Mouse (Mus musculus): ENCODE results near the gene Grcc10.

Gene Grcc10

DNA sequence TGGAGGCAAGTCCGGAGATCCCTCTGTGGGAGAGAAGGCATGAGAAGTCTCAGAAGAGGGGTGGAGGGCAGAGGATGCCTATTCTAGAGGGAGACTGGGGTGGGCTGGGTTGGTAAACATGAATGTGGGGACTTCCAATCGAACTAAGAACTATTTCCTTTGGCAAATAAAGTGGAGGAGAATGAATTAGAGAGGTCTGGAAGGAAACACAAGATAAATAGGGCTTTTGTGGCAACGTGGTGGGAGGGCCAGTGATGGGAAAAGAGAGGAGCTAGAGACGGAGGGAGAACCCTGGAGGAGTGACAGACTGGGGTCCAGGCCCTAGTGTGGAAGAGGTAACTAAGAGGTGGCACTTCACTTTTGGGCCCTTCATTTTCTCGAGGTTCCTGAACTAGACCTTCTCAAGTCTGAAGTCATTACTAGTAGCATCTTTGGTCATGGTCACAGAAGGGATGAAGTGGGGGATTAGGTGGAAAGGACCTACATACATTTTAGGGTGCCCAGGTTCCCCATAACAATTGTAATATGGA, 16.2 kb upstream of the Grcc10 start:
- DNase-seq (ENCODE audit: low spot score in 2 of 2) = no peak

- peak in 1 of 2 experiments; percentile 77 for DNase-seq (ENCODE audit: low spot score in 2 of 2)
Measured at GRCm38 (mm10) chr6:124756652-124757350, 15.6 kb upstream of the Grcc10 start.

DNA sequence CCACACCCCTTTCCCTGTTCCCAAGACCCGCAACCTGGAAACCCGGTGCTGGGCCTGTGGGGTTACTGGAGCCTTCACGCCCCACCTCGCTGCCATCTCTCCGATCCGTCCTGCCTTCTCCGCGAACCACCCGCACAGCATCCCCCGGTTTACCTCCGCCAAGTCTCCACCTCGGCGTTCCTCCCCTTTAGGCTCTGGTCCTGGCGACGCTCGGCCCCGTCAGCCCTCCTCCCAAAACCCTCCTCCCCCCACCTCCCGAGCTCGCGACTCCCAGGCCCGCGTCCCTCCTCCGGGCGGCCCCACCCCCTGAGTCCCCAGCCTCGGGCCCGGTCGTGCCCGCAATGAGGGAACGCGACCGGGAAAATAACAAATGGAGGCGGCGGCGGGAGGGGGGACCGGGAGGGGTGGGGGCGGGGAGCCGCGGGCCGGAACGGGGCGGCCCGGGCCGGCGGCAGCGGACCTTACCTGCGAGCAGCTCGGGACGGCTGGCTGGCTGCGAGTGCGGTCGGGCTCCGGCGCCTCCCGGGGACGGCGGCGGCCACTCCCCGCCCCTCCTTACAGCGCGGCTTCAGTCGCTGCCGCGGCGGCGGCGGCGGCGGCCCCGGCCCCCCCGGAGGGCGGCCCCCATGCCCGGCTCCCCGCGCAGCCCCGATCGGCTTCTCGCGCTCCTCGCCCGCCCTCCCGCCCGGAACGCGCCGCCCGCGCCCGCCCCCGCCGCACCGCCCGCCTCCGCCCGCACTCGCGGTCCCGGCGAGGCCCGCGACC, 14.8 kb upstream of the Grcc10 start, which contains the start of the genes Gm45234 and Atn1:
TSS of gene Gm45234 (minus strand) at position 191 of the 765 bp plus-strand sequence.
TSS of gene Atn1 (minus strand) at position 694 of the 765 bp plus-strand sequence.
- DNase-seq (ENCODE audit: low spot score in 2 of 2) = no peak

DNA sequence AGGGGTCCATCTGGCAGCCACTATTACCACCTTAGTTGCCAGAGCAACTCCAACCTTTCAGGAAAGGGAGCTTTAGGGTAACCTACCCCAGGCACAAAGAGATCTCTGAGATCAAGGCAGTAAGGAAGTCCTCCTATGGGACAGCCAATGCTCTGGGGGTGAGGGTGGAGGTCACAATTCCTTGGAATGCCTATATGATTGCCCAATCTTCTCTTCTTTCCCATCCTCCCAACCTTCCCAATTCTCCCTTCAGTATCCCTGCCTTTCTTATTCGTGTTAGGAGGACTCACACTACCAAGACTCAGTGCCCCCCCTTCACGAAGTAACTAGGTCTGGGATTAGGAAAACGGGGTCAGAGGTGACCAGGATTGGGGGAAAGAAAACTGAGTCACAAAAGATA, 14.1 kb upstream of the Grcc10 start:
- no peak for DNase-seq (ENCODE audit: low spot score in 2 of 2)

DNA sequence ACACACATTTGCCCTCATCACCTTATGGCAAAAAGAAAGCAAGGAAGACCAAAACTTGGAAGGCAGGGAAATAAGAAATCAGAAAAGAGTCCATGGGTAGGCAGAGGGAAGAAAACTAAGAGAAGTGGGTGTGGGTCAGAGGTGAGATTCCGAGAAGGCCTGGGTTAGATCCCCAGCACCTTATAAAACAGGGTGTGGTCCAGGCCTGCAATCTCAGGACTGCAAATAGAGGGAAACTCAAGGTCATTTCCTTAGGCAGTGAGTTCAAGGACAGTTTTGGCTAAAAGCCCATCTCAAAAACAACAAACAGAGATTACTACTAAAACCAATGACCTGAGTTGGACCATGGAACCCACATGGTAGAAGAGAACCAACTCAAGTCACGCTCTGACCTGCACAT, 12.7 kb upstream of the Grcc10 start:
- DNase-seq (ENCODE audit: low spot score in 2 of 2) = no peak

GRCm38 (mm10) chr6:124750405-124750804, 9.2 kb upstream of the Grcc10 start:
- DNase-seq (ENCODE audit: low spot score in 2 of 2) = no peak

DNA sequence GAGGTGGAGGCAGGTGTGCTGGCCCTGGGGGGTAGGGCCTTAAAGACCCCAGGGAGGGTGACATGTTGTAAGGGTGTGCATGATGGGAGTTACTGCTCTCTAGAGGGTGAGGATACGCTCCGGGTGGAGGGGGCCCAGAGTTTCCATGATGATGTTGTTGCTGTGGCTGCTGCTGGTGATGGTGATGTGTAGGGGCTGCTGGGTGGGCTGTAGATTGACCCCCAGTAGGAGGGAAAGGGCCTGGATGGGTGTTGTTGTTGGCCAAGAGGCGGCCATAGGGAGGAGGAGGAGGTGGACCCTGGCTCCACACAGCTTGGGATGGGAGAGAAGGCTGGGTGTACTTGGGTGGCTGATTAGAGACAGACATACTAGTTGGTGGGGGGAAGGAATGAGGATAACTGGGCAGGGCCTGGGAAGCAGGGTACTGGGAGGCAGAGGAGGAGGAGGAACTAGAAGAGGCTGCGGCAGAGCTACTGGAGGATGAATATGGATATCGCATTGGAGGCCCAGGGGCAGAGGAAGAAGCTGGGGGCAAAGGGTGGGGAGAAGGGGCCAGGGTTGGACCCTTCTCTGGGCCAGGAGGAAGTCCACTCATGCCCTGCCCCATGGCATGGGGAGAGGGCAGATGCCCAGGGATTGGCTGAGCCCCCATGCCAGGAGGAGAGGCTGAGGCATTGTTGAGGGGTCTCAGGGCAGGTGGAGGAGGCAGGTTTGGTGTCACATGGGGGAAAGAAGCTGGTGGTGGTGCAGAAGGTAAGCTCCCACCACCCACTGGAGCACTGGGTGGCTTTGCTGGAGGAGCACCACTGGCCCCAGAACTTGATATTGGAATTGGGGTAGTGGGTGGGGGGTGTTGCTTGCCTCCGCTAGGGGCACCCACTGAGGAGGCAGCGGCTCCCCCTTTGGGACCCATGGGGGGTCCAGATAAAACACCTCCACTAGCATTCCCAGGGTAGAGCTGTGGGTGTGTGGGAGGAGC, 5.8 kb upstream of the Grcc10 start:
- no peak for DNase-seq (ENCODE audit: low spot score in 2 of 2)

DNA sequence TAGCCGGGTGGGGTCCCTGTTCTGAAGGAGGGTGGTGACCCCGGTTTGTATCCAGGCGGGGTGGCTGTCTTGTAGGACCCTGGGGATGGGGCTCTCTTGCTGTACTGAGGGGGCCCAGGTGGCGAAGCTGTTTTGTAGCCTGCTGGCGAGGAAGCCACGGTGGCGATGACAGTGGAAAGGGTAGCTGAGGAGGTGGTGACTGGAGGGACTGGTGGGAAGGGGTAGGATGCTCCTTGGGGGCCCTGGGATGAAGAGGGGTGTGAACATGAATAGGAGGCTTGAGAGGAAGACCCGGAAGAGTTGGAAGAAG, 5.1 kb upstream of the Grcc10 start:
- DNase-seq (ENCODE audit: low spot score in 2 of 2) = no peak

DNA sequence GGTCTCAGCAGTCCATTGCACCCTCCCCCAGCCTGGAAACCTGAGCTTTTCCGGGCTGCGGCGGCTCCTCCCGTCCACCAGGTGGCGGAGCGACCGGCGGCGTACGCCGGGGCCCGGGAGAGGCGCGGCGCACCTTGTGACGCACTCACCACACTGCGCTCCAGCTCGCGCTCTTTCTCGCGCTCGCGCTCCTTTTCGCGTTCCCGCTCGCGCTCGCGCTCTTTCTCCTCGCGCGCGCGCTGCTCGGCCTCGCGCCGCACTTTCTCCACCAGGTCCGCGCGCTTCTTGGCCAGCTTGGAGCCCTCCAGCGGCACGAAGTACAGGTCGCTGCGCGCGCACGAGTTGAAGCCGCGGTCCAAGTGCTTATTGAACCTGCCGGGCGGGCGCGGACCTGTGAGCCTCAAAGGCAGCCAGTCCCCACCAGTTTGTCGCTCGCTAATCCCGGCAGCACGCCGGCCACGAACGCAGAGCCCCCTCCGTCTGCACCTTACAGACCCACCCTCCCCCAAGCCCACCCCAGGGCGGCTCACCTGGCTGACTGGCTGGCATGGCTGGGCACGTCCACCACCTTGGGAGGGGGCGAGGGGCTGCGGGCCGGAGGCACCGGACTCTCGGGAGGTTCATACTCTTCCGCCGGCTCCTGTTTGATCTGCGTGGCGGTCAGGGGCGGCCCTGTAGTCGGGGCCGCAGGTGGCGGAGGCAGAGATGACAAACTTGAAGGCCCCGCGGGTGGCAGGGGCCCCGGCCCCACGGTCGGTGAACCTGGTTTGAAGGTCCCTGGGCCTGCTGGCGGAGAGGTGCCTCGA, 4.5 kb upstream of the Grcc10 start:
- peak; percentile 86 to 93 for DNase-seq (ENCODE audit: low spot score in 2 of 2)

GRCm38 (mm10) chr6:124744755-124745321, 3.7 kb upstream of the Grcc10 start:
- peak in 1 of 2 experiments; percentile 45 for DNase-seq (ENCODE audit: low spot score in 2 of 2)

DNA sequence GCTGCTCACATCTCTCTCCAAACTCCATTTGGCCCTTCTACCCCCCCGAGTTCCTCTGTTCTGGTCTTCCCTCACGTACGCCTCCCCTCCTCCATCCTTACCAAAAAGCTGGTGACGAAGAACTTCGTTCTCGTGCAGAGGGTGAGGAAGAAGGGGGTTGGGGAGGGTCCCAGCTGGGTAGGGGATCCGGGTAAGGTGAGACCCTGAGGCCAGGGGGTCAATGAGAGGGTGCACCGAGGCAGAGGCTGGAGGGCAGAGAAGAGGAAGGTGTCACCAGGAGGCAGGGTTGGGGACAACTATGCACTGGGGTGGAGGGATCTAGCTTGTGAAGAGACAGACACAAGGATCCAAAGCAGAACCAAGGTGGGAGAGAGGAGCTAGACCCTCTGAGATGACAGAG, 2.5 kb upstream of the Grcc10 start:
- no peak for DNase-seq (ENCODE audit: low spot score in 2 of 2)

DNA sequence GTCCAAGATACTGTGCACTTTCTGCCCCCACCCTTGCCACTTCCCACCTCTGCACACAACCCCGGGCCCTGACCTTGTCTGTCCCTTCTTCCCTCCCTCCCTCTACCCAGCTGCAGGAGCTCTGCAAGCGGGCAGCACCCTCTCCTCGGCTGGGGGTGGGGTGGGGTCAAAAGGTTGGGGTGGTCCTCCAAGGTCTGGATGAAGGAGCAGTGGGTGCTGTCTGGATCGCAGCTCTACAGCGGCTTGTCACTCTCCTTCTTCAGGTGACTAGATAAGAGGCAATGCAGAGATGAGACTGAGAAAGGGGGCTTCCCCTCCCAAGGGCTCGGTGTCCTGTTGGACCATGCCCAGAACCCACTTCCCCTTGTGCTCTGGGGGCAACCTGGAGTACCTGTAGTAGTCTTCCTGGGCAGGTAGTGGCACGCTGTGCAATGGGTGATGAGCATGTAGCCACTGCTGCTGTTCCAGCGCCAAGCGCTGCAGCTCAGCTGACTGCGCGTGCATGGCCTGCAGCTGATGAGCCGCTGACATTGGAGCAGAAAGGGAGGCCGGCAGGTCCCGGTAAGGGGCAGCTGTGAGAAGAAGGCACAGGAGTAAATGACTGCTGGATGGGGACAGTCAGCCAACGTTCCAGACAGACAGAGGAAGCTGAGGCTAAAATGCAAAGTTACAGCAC, 1.8 kb upstream of the Grcc10 start:
- DNase-seq (ENCODE audit: low spot score in 2 of 2) = no peak

GRCm38 (mm10) chr6:124741842-124742241, 668 bp upstream of the Grcc10 start:
- DNase-seq (ENCODE audit: low spot score in 2 of 2) = no peak

- peak in 1 of 2 experiments; percentile 64 for DNase-seq (ENCODE audit: low spot score in 2 of 2)
Measured at GRCm38 (mm10) chr6:124740211-124740887, 825 bp downstream of the Grcc10 start.

DNA sequence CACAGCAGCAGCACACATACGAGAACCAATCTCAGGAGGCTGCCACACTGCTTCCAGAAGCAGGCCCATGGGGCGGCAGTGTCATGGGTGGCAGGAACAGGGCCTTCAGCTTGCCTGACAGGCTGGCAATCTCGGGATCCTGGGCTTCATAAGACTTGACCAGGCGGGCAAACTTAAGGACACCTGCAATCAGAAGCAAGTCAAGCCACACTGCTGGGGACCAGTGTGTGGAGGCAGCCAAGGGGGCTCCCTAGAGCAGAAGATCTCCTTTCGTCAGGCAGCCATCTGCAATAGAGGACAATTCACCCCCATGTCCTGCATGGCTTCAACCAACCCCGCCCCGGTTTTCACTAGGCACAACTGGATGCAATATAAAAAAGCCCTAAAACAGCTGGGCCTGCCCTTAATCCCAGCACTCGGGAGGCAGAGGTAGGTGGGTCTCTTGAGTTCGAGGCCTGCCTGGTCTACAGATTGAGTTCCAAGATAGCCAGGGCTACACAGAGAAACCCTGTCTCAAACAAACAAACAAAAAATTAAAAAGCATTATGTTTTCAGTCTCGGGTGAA, 1.9 kb downstream of the Grcc10 start:
- no peak for DNase-seq (ENCODE audit: low spot score in 2 of 2)

- no peak for DNase-seq (ENCODE audit: low spot score in 2 of 2)
Measured at GRCm38 (mm10) chr6:124738511-124739023, 2.6 kb downstream of the Grcc10 start, which contains the start of gene Ptpn6. Gene Ptpn6 (minus strand): TSS chr6:124738714.

GRCm38 (mm10) chr6:124737040-124737439, 4.1 kb downstream of the Grcc10 start:
- peak in 1 of 2 experiments; percentile 53 for DNase-seq (ENCODE audit: low spot score in 2 of 2)

DNA sequence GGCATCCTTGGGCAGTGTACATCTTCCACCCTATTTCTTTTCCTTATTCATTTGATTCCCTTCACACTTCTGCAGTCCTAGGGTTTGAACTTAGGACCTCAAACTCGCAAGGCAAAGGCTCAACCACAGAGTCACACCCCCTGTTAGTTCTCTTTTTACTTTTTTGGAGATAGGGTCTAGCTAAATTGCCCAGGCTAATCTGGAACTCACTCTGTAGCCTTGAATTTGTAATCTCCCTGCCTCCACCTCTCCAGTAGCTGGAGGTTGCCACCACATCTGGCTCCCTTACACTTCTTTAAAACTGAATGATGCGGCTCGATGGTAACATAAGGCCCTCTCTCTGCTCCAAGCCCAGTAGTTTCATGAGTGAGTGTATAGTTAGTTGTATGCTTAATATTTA, 6.8 kb downstream of the Grcc10 start:
- DNase-seq (ENCODE audit: low spot score in 2 of 2) = no peak
